Mouse (Mus musculus) stomach, embryonic 14.5 days (tissue): Measurements from ENCODE around the gene Rfc2. TPM values are rescaled to one million over a fixed set of nuclear protein-coding genes. Genes with fewer than 3 reads are reported as not detected.

Experiments
- ATAC-seq: fragments of 200-750 bp; cut with Nextera tagmentation; 2 replicates; pipeline ENCODE4 v1.8.0; 2017; ENCODE audit warnings: low read depth, moderate TSS enrichment; ENCODE audit not compliant: insufficient number of reproducible peaks, insufficient read depth, low FRiP score
- H3K27ac ChIP-seq: fragments of 300-500 bp; sonication (generic); 2 replicates; pipeline ENCODE4 v1.5.1; 2014; ENCODE audit warnings: mild to moderate bottlenecking, low read length, moderate library complexity, mixed read lengths
- H3K27me3 ChIP-seq: fragments of 300-500 bp; sonication (generic); 2 replicates; pipeline ENCODE4 v1.6.1; 2014; ENCODE audit warnings: low read length, control low read depth, mixed read lengths; ENCODE audit not compliant: control insufficient read depth, insufficient read depth
- H3K36me3 ChIP-seq: fragments of 300-500 bp; sonication (generic); 2 replicates; pipeline ENCODE4 v1.6.1; 2014; ENCODE audit warnings: mild to moderate bottlenecking, control low read depth, low read length, moderate library complexity, mixed read lengths; ENCODE audit not compliant: control insufficient read depth, insufficient read depth
- H3K4me1 ChIP-seq: fragments of 300-500 bp; sonication (generic); 2 replicates; pipeline ENCODE4 v1.6.1; 2014; ENCODE audit warnings: low read length, control low read depth, mixed read lengths; ENCODE audit not compliant: control insufficient read depth, insufficient read depth
- H3K4me2 ChIP-seq: fragments of 300-500 bp; sonication (generic); replicated peaks from 2 replicates; pipeline ENCODE4 v1.6.1; 2014; ENCODE audit warnings: low read depth, low read length, control low read depth
- H3K4me3 ChIP-seq: fragments of 300-500 bp; sonication (generic); 2 replicates; pipeline ENCODE4 v1.5.1; 2014; ENCODE audit warnings: low read depth, low read length, control low read depth
- H3K9ac ChIP-seq: fragments of 300-500 bp; sonication (generic); replicated peaks from 2 replicates; pipeline ENCODE4 v1.6.1; 2014; ENCODE audit warnings: low read depth, mild to moderate bottlenecking, control low read depth, low read length, moderate library complexity, mixed read lengths
- H3K9me3 ChIP-seq: fragments of 300-500 bp; sonication (generic); 2 replicates; pipeline ENCODE4 v1.6.1; 2016; ENCODE audit warnings: low read depth, low read length, control low read depth; ENCODE audit not compliant: control insufficient read depth
- WGBS: fragments of 180-500 bp; shearing (Covaris S2); extraction: QIAGEN DNeasy Blood & Tissue Kit; methylation state at CpG from one replicate; pipeline ENCODE4 v1.1.7; 2014; 5-methylcytosine and 5-hydroxymethylcytosine counted together
- microRNA-seq: library from miRNA; unstranded; fragments of <30 nt; microRNA quantifications from one replicate; pipeline ENCODE4, GENCODE M21; 2016
- polyA plus RNA-seq: library from polyadenylated mRNA; unstranded; fragments of >200 nt; fragmentation: Nextera tagmentation; extraction: Ambion mirVana; gene quantifications from 2 replicates; pipeline ENCODE4 v1.2.1, GENCODE M21; 2014

Rfc2 gene
- polyA plus RNA-seq, 1 experiment from 2014 or later: 285 TPM

- Histone ChIP-seq H3K9ac (no peak overlapping the region), H3K4me2 (no peak overlapping the region), H3K27ac (no peak overlapping the region), H3K4me1 (no peaks in the 10 kb centered on the region), H3K27me3 (no peaks in the 10 kb centered on the region), H3K9me3 (no peaks in the 10 kb centered on the region), H3K4me3 (no peak overlapping the region), H3K36me3 (no peaks in the 10 kb centered on the region)
- WGBS: 46% methylated on average over 4 of the region's 5 CpGs
- ATAC-seq: no peak
Observed at GRCm38 (mm10) chr5:134650926-134651325, 69.8 kb downstream of the Rfc2 start.

Small RNA genes within 50 kb of the gene (microRNA-seq; reads per million reads assigned to microRNA genes)
- not detected for gene Mir7228

Other genes with a start within 250 kb of the Rfc2 start
- gene Gtf2ird1, start 124.7 kb upstream of the Rfc2 start, polyA plus RNA-seq: 107 and 112 TPM in 2 replicates
- gene Clip2, start 28.9 kb upstream of the Rfc2 start, polyA plus RNA-seq: 4.1 and 4.4 TPM in 2 replicates
- gene Syna, start 21.2 kb upstream of the Rfc2 start, polyA plus RNA-seq: 0.17 TPM in 1 of 2 replicates, not detected in the other
- gene Lat2, start 33.7 kb downstream of the Rfc2 start, polyA plus RNA-seq: 1.2 and 1.6 TPM in 2 replicates
- gene Eif4h, start 58.1 kb downstream of the Rfc2 start, polyA plus RNA-seq: 442 and 457 TPM in 2 replicates
- 7.1 and 7.6 TPM in 2 replicates for gene Limk1, start 107.2 kb downstream of the Rfc2 start, polyA plus RNA-seq
- gene Eln, start 166.0 kb downstream of the Rfc2 start, polyA plus RNA-seq: 48.3 and 54.9 TPM in 2 replicates